Mouse (Mus musculus): Measurements from ENCODE around the gene Hist4h4.

The Hist4h4 gene

GRCm38 (mm10) chr6:136803739-136804633, at the start of gene Hist4h4:
Gene Hist4h4 (minus strand): TSS chr6:136804415.
- DNase-seq (ENCODE audit: low spot score), result peak; percentile 100

DNA sequence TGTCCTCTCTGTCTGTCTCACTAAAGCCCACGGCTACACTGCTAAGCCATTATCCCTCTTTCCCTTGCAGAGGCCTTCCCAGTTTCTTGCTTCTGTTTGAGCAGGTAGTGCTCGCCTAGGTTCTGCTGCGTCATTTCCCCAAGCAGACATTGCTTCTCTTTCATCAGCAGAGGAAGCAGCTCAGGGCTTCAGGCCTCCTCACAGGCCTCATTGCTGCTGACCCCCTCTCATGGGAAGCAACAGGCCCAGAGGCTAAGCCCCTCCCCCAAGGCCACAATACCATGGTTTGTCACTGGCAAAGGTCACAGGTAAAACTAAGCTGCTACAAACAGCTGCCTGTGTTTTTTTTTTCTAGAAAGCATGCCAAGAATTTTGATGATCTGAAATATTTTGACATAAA, 48.5 kb upstream of the Hist4h4 start:
- no peak for DNase-seq (ENCODE audit: low spot score)

DNA sequence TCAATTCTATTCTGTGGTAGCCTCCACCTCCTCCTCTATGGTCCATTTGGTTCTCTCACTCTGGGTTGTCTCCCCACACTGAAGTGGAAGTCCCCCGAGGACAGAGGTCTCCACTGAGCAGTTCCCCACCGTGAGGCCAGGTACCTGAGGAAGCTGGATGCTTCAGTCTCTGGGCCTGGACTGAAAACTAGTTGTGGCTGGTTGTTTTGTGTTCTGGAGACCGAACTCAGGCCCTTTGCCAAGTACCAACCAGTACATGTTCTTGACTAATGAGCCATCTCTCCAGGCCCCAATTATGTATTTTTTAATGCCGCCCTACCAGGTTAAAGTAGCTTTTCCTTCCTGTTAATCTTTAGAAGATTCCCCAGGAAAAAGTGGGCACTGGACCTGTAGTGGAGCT, 48.1 kb upstream of the Hist4h4 start:
- DNase-seq (ENCODE audit: low spot score), result no peak

GRCm38 (mm10) chr6:136850267-136850666, 46.1 kb upstream of the Hist4h4 start:
- no peak for DNase-seq (ENCODE audit: low spot score)

GRCm38 (mm10) chr6:136848971-136849370, 44.8 kb upstream of the Hist4h4 start:
- no peak for DNase-seq (ENCODE audit: low spot score)

DNA sequence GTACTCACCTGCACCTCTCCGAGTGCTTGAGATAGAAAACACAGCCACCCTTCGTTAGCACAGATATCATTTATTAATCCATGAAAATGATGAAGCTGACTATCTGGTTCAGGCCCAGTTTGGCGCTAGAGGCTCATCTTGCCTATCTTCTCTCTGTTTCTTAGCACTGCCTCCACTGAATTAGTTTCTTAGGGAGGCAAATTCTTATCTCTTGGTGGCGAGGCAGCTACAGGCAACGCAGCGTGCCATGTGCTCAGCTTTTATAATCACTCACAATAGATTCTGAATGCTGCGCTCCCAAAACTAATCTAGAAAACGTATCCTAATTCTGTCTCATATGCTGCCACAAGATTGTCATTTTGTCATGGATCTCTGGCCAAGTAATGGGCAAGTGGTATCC, 44.2 kb upstream of the Hist4h4 start:
- no peak for DNase-seq (ENCODE audit: low spot score)

GRCm38 (mm10) chr6:136847790-136848189, 43.6 kb upstream of the Hist4h4 start:
- DNase-seq (ENCODE audit: low spot score), result no peak

- no peak for DNase-seq (ENCODE audit: low spot score)
Observed at GRCm38 (mm10) chr6:136847267-136847666, 43.1 kb upstream of the Hist4h4 start.

DNA sequence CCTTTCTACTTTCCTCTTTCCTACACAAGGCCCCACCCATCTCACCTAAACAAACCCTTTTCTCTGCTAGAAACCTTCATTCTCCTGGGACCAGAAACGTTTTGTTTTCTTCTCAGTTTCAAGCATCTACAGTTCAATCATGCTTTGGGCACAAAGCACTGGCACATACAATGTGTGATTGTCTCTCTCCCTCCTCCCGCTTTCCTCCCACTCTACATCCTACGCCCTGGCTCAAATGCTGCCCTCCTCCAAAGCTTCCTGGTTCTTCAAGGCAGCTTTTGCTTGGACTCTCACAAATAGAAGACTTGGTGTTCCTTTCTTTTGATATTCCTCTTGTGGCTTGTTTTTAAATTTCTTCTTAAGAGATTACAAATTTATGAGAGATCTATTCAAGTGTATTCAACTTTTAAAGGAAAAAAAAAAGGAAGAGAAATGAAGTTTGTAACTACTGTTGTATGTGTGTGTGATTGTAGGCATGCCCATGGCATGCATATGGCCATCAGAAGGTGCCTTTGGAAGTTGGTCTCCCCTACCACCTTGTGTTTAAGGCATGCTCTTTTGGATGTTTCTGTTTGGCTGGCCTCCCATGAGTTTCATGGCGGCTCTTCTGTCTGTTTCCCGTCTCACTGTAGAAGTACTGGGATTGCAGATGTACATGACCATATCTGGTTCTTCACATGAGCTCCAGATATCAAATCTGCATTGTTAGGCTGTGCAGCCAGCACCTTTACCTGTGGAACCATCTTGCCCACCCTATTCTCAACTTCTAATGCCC, 41.7 kb upstream of the Hist4h4 start:
- no peak for DNase-seq (ENCODE audit: low spot score)

DNA sequence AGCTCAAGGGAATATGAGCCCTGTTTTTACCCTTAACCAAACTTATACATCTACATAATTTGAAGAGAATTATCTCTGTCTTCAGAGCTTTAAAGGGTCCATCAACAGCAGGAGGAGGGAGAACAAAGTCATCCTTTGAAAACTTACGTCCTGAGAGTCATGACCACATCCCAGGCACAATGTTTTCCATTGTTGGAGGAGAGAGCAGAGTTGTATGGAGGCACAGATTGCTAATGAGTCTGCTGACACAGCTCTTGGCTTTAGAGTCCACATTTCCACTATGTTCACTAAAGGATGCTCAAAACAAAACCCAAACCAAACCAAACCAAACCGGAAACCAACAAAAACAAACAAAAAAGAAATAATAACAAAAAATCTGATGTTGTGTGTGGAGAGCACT, 40.7 kb upstream of the Hist4h4 start:
- no peak for DNase-seq (ENCODE audit: low spot score)

GRCm38 (mm10) chr6:136837323-136837722, 33.1 kb upstream of the Hist4h4 start:
- no peak for DNase-seq (ENCODE audit: low spot score)

DNA sequence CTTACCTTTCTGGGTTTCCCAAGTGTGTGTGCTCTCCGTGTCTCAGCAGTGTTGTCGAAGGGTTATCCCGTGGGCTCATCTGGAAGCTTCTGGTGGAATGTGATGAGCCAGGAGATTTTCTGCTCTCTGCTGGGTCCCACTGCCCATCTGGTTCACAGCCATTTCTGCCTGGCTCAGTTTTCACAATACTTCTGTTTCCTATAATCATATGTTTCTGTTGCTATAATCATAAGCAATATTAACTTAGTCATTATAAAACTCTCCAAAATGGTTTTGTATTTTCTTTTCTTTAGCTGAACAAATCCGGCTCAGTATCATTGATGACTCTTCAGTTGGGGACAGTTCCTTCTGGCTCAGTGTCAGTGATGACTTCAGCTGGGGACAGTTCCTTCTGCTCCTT, 31.1 kb upstream of the Hist4h4 start, which contains the start of gene Smco3:
Gene Smco3, minus strand, starts transcription at position 101 of the 400 bp plus-strand sequence.
- DNase-seq (ENCODE audit: low spot score), result no peak

DNA sequence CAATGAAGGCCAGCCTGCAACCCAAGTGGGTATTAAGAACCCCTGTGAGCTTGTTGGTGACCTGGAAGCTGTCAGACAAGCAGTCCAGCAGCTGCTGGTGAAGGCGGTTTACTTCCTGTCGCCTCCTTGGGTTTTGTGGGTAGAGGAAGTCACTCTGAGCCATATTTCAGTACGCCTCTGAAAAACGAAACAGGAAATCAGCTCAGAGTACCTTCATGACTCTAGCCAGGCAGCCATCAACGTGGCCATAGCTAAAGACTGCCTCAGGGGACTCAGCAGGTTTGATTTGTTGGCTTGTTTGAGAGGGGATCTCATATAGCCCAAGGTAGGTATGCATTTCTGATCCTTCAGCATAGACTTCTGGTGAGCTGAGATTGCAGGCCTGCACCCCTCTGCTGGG, 27.5 kb upstream of the Hist4h4 start:
- no peak for DNase-seq (ENCODE audit: low spot score)

- DNase-seq (ENCODE audit: low spot score), result no peak
Observed at GRCm38 (mm10) chr6:136828681-136829080, 24.5 kb upstream of the Hist4h4 start.

- DNase-seq (ENCODE audit: low spot score), result peak; percentile 95
Observed at GRCm38 (mm10) chr6:136827881-136828561, 23.8 kb upstream of the Hist4h4 start, which contains the start of gene Wbp11. Gene Wbp11 (minus strand): TSS chr6:136828233.

DNA sequence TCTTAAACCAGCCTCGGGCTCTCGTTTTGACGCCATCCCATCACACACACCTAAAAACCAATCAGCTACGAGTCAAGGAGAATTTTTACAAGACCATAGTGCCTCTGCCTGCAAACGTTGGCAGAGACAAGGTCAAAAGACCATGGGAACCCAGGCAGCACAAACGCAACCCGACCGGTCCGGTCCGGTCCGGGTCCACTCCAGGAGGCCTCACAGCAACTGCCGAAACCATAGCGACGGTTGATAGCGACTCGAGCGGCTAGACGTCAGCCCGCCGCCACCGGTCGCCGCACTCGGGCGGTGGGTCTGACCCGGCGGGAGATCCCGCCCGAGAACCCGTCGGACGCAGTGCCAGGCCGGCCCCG, 23.3 kb upstream of the Hist4h4 start, which contains the start of gene BC049715:
Gene BC049715, plus strand, starts transcription at position 111 of the 365 bp plus-strand sequence.
- DNase-seq (ENCODE audit: low spot score), result no peak

DNA sequence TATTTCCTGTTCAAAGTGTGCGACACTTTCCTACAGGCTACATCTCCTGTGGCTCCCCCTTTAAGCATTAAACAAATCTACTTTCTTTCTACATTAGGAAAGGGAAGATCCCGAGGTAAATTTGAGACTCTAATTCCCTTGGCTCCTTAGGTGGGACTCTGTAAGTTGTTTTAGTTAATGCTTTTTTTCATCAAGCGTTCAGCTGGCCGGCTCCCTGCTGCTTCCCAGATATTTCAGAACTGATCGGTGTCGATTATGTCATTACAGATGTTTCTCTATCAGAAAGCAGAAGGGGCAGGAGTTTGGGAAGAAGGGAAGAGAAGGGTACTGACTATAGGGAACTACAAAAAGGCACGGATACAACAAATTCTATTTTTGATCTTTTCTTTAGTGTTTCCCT, 22.9 kb upstream of the Hist4h4 start:
- DNase-seq (ENCODE audit: low spot score), result no peak

DNA sequence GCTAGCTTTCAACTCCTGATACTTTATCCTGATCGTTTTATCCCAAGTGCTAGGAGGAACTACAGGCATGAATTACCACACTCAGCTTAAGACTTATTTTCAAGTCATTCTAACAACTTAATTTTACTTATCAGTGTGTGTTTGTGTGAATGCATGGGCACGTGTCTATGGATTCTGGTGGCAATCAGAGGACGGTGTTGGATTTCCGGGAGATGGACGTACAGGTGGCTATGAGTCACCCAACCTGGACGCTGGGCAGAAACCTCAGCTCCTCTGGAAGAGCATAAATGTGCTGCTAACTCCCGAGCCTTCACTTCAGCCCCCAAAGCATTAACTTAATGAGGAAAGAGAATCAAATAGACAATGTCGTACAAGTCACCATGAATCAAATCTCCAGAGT, 20.8 kb upstream of the Hist4h4 start:
- no peak for DNase-seq (ENCODE audit: low spot score)

DNA sequence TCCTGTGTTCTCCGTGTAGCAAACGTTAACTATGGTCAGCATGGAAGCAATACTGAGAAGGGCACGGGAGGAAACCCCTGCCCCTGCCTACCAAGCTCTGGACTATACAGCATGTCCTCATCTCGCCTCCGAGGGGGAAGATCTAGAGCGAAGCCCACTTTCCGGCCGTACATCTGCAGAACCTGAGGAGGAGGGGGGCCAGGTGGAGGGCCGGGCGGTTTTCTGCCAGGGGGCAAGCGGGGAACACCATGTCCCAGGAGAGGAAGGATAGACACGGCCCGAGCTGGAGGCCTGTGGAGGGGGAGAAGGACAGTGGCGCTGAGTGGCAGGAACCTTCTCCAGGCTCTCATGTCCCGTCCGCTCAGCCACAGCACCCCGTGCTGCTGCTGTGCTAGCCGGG, 16.9 kb upstream of the Hist4h4 start:
- DNase-seq (ENCODE audit: low spot score), result no peak

- no peak for DNase-seq (ENCODE audit: low spot score)
Observed at GRCm38 (mm10) chr6:136820381-136820780, 16.2 kb upstream of the Hist4h4 start.

GRCm38 (mm10) chr6:136817549-136817948, 13.3 kb upstream of the Hist4h4 start:
- DNase-seq (ENCODE audit: low spot score), result no peak

GRCm38 (mm10) chr6:136816826-136817225, 12.6 kb upstream of the Hist4h4 start:
- DNase-seq (ENCODE audit: low spot score), result no peak

Data from c-Kit-positive CD71-positive TER-119-positive erythroid progenitor cells, embryonic 14.5 days (primary cell).